Mouse (Mus musculus) kidney, embryonic 15.5 days (tissue): ENCODE measurements around the gene Nup98. TPM values are rescaled to one million over a fixed set of nuclear protein-coding genes. Genes with fewer than 3 reads are reported as not detected.

Source experiments
- ATAC-seq: fragments of 200-750 bp; cut with Nextera tagmentation; replicated peaks from 2 replicates; pipeline ENCODE4 v1.8.0; 2017; ENCODE audit warnings: moderate TSS enrichment; ENCODE audit not compliant: low FRiP score
- H3K27ac ChIP-seq: fragments of 300-500 bp; sonication (generic); 2 replicates; pipeline ENCODE4 v1.5.1; 2015; ENCODE audit warnings: mild to moderate bottlenecking, inconsistent platforms
- H3K27me3 ChIP-seq: fragments of 300-500 bp; sonication (generic); 2 replicates; pipeline ENCODE4 v1.6.1; 2015; ENCODE audit warnings: inconsistent platforms
- H3K36me3 ChIP-seq: fragments of 300-500 bp; sonication (generic); 2 replicates; pipeline ENCODE4 v1.6.1; 2015; ENCODE audit warnings: inconsistent platforms
- H3K4me1 ChIP-seq: fragments of 300-500 bp; sonication (generic); 2 replicates; pipeline ENCODE4 v1.6.1; 2015; ENCODE audit warnings: inconsistent platforms
- H3K4me2 ChIP-seq: fragments of 300-500 bp; sonication (generic); 2 replicates; pipeline ENCODE4 v1.6.1; 2015; ENCODE audit warnings: moderate library complexity, mild to moderate bottlenecking, inconsistent platforms
- H3K4me3 ChIP-seq: fragments of 300-500 bp; sonication (generic); replicated peaks from 2 replicates; pipeline ENCODE4 v1.5.1; 2015; ENCODE audit warnings: mild to moderate bottlenecking, inconsistent platforms
- H3K9ac ChIP-seq: fragments of 300-500 bp; sonication (generic); 2 replicates; pipeline ENCODE4 v1.6.1; 2015; ENCODE audit warnings: mild to moderate bottlenecking, inconsistent platforms
- H3K9me3 ChIP-seq: fragments of 300-500 bp; sonication (generic); replicated peaks from 2 replicates; pipeline ENCODE4 v1.6.1; 2016; ENCODE audit warnings: inconsistent platforms
- WGBS: fragments of 180-500 bp; shearing (Covaris S2); methylation state at CpG from one replicate; pipeline ENCODE4 v1.1.7; 2015; ENCODE audit warnings: mixed read lengths; 5-methylcytosine and 5-hydroxymethylcytosine counted together
- polyA plus RNA-seq: library from polyadenylated mRNA; unstranded; fragments of >200 nt; fragmentation: Nextera tagmentation; extraction: Ambion mirVana; gene quantifications from 2 replicates; pipeline ENCODE4 v1.2.1, GENCODE M21; 2015

Gene Nup98
- polyA plus RNA-seq, 1 experiment from 2014 or later = 39.0 TPM

DNA sequence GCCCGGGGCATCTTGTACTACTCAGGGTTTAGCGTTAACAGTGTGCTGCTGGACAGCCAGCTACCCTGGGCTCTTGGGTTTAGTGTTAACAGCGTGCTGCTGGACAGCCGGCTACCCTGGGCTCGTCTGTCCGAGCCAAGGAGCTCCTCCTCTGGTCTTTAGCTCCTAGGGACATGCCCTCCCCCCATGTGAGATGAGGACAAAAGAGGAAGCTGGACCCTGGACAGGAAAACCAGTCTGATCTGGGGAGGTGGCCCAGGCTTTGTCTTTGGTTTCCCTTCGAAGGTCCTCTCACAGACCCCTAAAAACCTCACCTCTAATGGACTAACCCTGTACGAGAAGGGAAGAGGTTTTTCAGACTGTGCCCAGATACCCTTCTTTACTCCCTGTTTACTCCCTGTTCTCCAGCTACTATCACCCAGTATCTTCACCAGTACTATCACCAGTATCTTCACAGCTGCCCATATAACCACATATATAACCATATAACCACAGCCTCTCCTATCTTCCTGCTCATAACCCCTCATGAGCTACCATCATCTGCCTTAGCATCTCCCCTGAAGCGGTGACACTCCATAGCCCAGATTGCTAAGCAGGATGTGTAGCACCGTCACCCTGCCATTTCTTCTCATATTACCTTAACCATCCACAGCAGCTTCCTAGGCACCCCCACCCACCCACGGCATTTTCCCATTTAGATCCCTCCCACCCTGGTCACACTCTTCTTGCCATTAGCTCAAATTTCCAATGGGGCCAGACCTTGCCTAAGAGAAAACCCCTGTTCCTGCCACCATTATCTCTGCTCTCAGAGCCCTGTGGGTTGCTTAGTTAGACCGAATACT lies 37.2 kb upstream of the Nup98 start:
- WGBS = 45% methylated on average over 12 of the region's 12 CpGs
- peak overlapping the region; percentile 14; the same call in 1 of the 2 replicates for H3K9ac ChIP-seq
- no peaks in the 10 kb centered on the region for H3K9me3 ChIP-seq
- H3K4me3 ChIP-seq = peak overlapping the region; percentile 82
- peaks cover 14% of the 10 kb centered on the region for H3K36me3 ChIP-seq
- H3K27ac ChIP-seq = no peak overlapping the region
- peak overlapping the region; percentile 88 for H3K4me2 ChIP-seq
- no peak for ATAC-seq
- no peaks in the 10 kb centered on the region for H3K27me3 ChIP-seq
- peaks cover 58% of the 10 kb centered on the region for H3K4me1 ChIP-seq

- H3K4me2 ChIP-seq = 0 out of 2 replicates have a peak overlapping the region, but pooled peaks have one; percentile 11
- ATAC-seq = no peak
Measured at GRCm38 (mm10) chr7:102246265-102246664, 36.3 kb upstream of the Nup98 start.

DNA sequence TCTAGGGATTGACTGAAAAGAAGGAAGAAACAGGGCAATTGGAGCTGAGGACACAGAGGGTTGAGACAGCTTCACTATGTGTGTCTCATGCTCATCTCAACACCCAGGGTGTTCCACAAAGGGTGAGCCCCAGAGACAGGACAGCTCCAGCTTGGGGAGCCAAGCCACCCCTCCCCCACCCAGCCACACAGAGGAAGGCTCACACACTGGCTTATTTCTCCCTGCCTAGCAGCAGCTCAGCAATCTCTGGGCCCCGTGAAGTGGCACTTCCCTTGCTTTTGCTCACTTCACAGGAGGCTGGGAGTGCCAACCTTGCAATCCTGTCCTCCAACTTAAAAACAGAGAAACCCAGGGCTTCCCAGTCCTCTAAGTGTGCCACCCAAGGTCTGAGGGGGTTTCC lies 35.8 kb upstream of the Nup98 start:
- Histone ChIP-seq H3K4me1 (peaks cover 58% of the 10 kb centered on the region), H3K4me2 (0 out of 2 replicates have a peak overlapping the region, but pooled peaks have one; percentile 11), H3K9me3 (no peaks in the 10 kb centered on the region), H3K27me3 (no peaks in the 10 kb centered on the region), H3K27ac (peak overlapping the region; percentile 23; the same call in 1 of the 2 replicates), H3K36me3 (peaks cover 21% of the 10 kb centered on the region), H3K4me3 (no peak overlapping the region), H3K9ac (no peak overlapping the region)
- no peak for ATAC-seq
- WGBS = 15% methylated on average over 1 of the region's 1 CpGs

More at GRCm38 (mm10) chr7:102246265-102246664, 36.3 kb upstream of the Nup98 start:
- Histone ChIP-seq H3K4me3 (no peak overlapping the region), H3K9me3 (no peaks in the 10 kb centered on the region), H3K36me3 (peaks cover 16% of the 10 kb centered on the region), H3K9ac (no peak overlapping the region), H3K27me3 (no peaks in the 10 kb centered on the region), H3K27ac (0 out of 2 replicates have a peak overlapping the region, but pooled peaks have one; percentile 23), H3K4me1 (peaks cover 58% of the 10 kb centered on the region)
- 67% methylated on average over 6 of the region's 6 CpGs for WGBS

- Histone ChIP-seq H3K4me2 (no peak overlapping the region), H3K27ac (peak overlapping the region; percentile 46; the same call in 1 of the 2 replicates), H3K27me3 (no peaks in the 10 kb centered on the region), H3K9me3 (no peaks in the 10 kb centered on the region), H3K4me1 (peaks cover 58% of the 10 kb centered on the region), H3K4me3 (no peak overlapping the region), H3K36me3 (peaks cover 29% of the 10 kb centered on the region), H3K9ac (no peak overlapping the region)
- no peak for ATAC-seq
- 82% methylated on average over 3 of the region's 3 CpGs for WGBS
Measured at GRCm38 (mm10) chr7:102244782-102245535, 35.0 kb upstream of the Nup98 start.

DNA sequence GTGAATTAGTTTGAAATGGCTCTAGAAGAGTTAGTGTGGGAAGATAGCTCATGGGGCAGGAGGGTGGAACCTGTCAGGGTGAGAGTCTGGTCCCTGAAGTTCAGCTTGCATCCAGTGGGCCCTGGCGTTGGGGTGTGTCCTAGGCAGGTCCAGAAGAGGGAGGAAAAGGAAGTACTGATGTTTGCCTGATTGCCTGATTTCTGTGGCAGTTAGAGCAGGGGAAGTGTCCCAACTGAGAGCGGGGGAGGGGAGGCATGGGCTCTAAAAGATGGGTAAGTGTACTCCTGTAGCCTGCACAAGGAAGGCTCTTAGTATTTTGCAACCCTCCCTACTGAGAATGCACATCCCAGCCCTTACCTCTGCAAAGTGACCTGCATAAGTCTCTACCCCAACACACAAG lies 33.9 kb upstream of the Nup98 start:
- Histone ChIP-seq H3K9ac (no peak overlapping the region), H3K4me2 (no peak overlapping the region), H3K36me3 (peaks cover 40% of the 10 kb centered on the region), H3K9me3 (no peaks in the 10 kb centered on the region), H3K4me3 (no peak overlapping the region), H3K27me3 (no peaks in the 10 kb centered on the region), H3K27ac (no peak overlapping the region), H3K4me1 (peaks cover 53% of the 10 kb centered on the region)
- no peak for ATAC-seq
- WGBS = 78% methylated on average over 2 of the region's 2 CpGs

DNA sequence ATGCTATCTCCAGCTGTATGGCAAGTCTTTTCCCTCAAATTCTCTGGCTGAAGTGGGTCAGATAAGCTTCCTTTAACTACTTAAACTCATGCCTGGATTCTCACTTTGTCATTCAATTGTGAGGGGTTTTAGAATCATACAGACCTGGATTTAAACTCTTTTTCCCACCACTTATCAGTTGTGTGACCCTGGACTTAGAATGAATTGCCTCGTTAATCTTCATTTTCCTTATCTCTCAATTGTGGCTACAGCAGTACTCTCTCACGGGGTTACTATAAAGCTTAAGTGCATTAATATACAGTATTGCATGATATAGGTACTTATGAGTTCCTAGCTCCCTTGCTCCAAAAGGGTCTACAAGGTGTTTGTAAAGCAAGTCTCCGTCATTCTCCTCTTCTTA lies 32.9 kb upstream of the Nup98 start:
- 85% methylated on average over 3 of the region's 3 CpGs for WGBS

GRCm38 (mm10) chr7:102242371-102242770 lies 32.4 kb upstream of the Nup98 start:
- no peak overlapping the region for H3K27ac ChIP-seq
- H3K9ac ChIP-seq = no peak overlapping the region
- no peak overlapping the region for H3K4me3 ChIP-seq
- H3K36me3 ChIP-seq = peaks cover 55% of the 10 kb centered on the region
- no peak overlapping the region for H3K4me2 ChIP-seq
- ATAC-seq = no peak
- no peaks in the 10 kb centered on the region for H3K9me3 ChIP-seq
- 85% methylated on average over 5 of the region's 5 CpGs for WGBS
- no peaks in the 10 kb centered on the region for H3K27me3 ChIP-seq
- peaks cover 38% of the 10 kb centered on the region for H3K4me1 ChIP-seq

More for the DNA sequence above, 32.9 kb upstream of the Nup98 start:
- no peak for ATAC-seq
- Histone ChIP-seq H3K9ac (no peak overlapping the region), H3K4me2 (no peak overlapping the region), H3K4me1 (peaks cover 44% of the 10 kb centered on the region), H3K36me3 (peaks cover 49% of the 10 kb centered on the region), H3K27ac (no peak overlapping the region), H3K27me3 (no peaks in the 10 kb centered on the region), H3K4me3 (no peak overlapping the region), H3K9me3 (no peaks in the 10 kb centered on the region)

- 92% methylated on average over 16 of the region's 16 CpGs for WGBS
- ATAC-seq = 0 out of 2 replicates have a peak, but pooled peaks have one; percentile 14
- peaks cover 74% of the 10 kb centered on the region for H3K36me3 ChIP-seq
Measured at GRCm38 (mm10) chr7:102239591-102239990, 29.6 kb upstream of the Nup98 start.

GRCm38 (mm10) chr7:102238686-102239286 lies 28.8 kb upstream of the Nup98 start:
- Histone ChIP-seq H3K27ac (no peak overlapping the region), H3K4me3 (no peak overlapping the region), H3K9ac (no peak overlapping the region), H3K36me3 (peaks cover 69% of the 10 kb centered on the region), H3K27me3 (no peaks in the 10 kb centered on the region), H3K4me2 (no peak overlapping the region), H3K9me3 (no peaks in the 10 kb centered on the region), H3K4me1 (peaks cover 3% of the 10 kb centered on the region)
- no peak for ATAC-seq
- WGBS = 85% methylated on average over 8 of the region's 8 CpGs

More at GRCm38 (mm10) chr7:102239591-102239990, 29.6 kb upstream of the Nup98 start:
- peaks cover 11% of the 10 kb centered on the region for H3K4me1 ChIP-seq
- no peaks in the 10 kb centered on the region for H3K27me3 ChIP-seq
- no peak overlapping the region for H3K27ac ChIP-seq
- H3K9ac ChIP-seq = no peak overlapping the region
- no peak overlapping the region for H3K4me3 ChIP-seq
- no peaks in the 10 kb centered on the region for H3K9me3 ChIP-seq
- no peak overlapping the region for H3K4me2 ChIP-seq

DNA sequence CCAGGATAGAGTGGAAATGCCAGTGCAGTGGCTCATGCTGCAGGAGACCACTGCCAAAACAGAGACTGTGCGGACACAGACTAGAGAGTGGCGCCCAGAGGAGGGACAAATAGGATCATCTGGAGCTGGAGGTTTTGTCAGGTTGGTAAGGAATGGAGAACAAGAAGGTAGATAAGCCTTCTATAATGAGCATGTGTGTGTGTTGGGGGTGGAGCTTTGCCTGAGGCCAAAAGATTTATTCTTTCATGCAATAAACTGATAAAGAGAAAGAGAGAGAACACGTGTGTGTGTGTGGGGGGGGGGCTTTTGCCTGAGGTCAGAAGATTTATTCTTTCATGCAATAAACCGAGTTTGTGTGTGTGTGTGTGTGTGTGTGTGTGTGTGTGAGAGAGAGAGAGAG lies 23.1 kb upstream of the Nup98 start:
- H3K4me3 ChIP-seq = no peak overlapping the region
- 65% methylated on average over 4 of the region's 4 CpGs for WGBS
- H3K4me2 ChIP-seq = no peak overlapping the region
- no peak for ATAC-seq
- H3K9me3 ChIP-seq = no peaks in the 10 kb centered on the region
- no peak overlapping the region for H3K9ac ChIP-seq
- no peaks in the 10 kb centered on the region for H3K27me3 ChIP-seq
- H3K27ac ChIP-seq = no peak overlapping the region
- H3K4me1 ChIP-seq = no peaks in the 10 kb centered on the region
- peaks cover 58% of the 10 kb centered on the region for H3K36me3 ChIP-seq

DNA sequence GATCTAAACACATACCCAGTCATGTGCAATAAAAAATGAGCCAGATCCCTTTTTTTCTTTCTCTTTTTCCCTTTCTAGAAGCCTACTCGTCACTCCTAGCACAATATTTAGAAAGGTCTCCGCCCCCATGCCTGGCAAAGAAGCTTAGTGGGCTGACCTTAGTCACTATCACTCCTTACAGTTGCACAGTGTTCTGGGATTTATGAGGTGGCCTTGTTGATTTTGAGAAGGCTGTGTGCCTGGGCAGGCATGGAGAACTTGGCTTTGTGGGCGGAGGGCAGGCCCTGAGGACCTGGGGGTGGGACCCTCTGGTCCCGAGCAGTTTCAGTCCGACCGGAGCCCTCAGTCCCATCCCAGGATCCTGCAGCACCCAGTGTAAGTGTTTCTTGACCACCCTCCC lies 19.8 kb upstream of the Nup98 start:
- Histone ChIP-seq H3K27me3 (no peaks in the 10 kb centered on the region), H3K27ac (no peak overlapping the region), H3K36me3 (peaks cover 38% of the 10 kb centered on the region), H3K4me2 (no peak overlapping the region), H3K9me3 (no peaks in the 10 kb centered on the region), H3K9ac (no peak overlapping the region), H3K4me3 (no peak overlapping the region), H3K4me1 (no peaks in the 10 kb centered on the region)
- ATAC-seq = no peak
- WGBS = 86% methylated on average over 6 of the region's 6 CpGs
